Mouse (Mus musculus): ENCODE results near the gene Zfp281. TPM values are rescaled to one million over a fixed set of nuclear protein-coding genes. Genes with fewer than 3 reads are reported as not detected.

Gene Zfp281
- polyA plus RNA-seq, 1 experiment from 2014 or later = 38.5 TPM

DNA sequence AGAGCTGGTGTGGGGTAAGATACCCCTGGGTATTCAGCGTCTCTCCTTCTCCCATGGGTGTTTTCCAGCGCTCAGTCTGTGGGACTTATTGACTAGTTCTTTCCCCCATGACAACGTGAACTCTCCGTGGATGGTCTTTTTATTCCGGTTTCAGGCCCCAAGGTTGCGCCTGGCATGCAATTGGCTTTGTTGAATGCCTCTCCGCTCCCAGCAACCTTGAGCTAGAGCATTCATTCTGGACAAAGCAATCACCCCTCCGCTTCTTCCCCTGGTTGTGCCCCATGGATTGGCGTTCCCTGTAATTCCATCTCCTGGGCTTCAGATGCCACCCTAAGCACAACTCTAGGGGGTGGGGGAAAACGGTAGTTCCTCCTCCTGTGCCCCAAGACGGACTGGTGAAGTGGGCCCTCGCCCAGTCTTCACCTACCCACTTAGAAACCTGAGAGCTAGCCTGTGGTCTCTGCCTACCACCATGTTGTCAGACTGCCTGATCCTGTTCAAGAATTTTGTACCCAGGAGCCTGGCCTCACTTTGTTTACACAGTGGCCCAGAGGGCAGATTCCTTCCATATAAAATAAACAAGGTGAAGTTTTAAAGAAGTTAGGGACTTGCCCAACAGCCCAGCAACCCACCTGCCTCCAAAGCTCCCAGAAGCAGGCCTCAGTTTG is 47.2 kb downstream of the Zfp281 start:
- H3K9me3 ChIP-seq (ENCODE audit: control insufficient read depth, low read length) = no peaks in the 10 kb centered on the region
- no peak overlapping the region for H3K4me2 ChIP-seq (replicated peaks; ENCODE audit: low read depth, low read length)
- no peaks in the 10 kb centered on the region for H3K36me3 ChIP-seq (ENCODE audit: control insufficient read depth, insufficient read depth, low read length)
- no peak for ATAC-seq (ENCODE audit: low FRiP score)
- no peak overlapping the region for H3K9ac ChIP-seq (ENCODE audit: low read depth, low read length)
- no peaks in the 10 kb centered on the region for H3K4me1 ChIP-seq (replicated peaks; ENCODE audit: control insufficient read depth, insufficient read depth, low read length)
- H3K27ac ChIP-seq (ENCODE audit: low read depth, low read length) = no peak overlapping the region
- 80% methylated on average over 12 of the region's 12 CpGs for WGBS
- H3K27me3 ChIP-seq (ENCODE audit: control insufficient read depth, insufficient read depth, low read length) = no peaks in the 10 kb centered on the region
- DNase-seq (ENCODE audit: low spot score) = no peak
- no peak overlapping the region for H3K4me3 ChIP-seq (ENCODE audit: low read depth, low read length)

DNA sequence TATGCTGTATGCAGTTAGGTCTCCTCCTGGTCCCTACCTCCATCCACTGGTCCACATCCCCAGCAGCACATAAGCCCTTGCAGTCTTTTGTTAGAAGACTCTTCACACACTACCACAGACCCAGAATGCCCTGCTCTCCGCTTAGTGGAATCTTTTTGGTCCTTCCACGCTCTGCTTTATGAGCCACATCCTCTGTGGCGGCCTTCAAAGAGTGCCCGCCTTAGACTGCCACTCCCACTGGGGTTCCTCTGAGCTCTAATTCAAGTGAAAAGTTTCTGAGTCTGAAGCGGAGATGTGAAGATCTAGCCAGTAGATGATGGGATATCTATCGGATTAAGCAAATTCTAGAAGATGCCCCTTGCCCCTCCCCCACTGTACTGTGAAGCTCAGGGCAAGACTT is 47.9 kb downstream of the Zfp281 start:
- no peak overlapping the region for H3K27ac ChIP-seq (ENCODE audit: low read depth, low read length)
- WGBS = 88% methylated on average over 6 of the region's 6 CpGs
- H3K4me1 ChIP-seq (replicated peaks; ENCODE audit: control insufficient read depth, insufficient read depth, low read length) = no peaks in the 10 kb centered on the region
- H3K4me3 ChIP-seq (ENCODE audit: low read depth, low read length) = no peak overlapping the region
- DNase-seq (ENCODE audit: low spot score) (no peak), ATAC-seq (ENCODE audit: low FRiP score) (no peak)
- no peak overlapping the region for H3K9ac ChIP-seq (ENCODE audit: low read depth, low read length)
- no peaks in the 10 kb centered on the region for H3K9me3 ChIP-seq (ENCODE audit: control insufficient read depth, low read length)
- no peaks in the 10 kb centered on the region for H3K27me3 ChIP-seq (ENCODE audit: control insufficient read depth, insufficient read depth, low read length)
- H3K36me3 ChIP-seq (ENCODE audit: control insufficient read depth, insufficient read depth, low read length) = no peaks in the 10 kb centered on the region
- no peak overlapping the region for H3K4me2 ChIP-seq (replicated peaks; ENCODE audit: low read depth, low read length)

DNA sequence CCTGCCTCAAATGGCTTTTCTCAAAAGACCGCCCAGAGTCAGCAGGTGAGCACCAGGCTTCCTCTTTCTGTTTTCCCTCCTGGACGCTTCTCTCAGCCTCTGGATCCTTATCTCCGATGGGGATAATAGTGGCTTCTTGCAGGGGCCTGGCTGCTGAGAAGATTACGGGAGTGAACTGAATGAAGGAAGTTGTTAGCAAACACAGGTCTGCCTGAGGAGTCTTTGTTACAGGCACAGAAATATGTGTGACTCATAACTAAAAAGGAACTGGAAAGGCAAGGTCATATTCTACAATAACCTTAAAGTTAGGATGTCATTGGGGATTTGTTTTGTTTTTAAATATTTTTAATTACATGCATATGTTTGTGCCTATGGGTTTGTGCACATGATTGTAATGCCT is 48.6 kb downstream of the Zfp281 start:
- Histone ChIP-seq H3K27ac (ENCODE audit: low read depth, low read length) (no peak overlapping the region), H3K4me2 (replicated peaks; ENCODE audit: low read depth, low read length) (no peak overlapping the region), H3K4me1 (replicated peaks; ENCODE audit: control insufficient read depth, insufficient read depth, low read length) (no peaks in the 10 kb centered on the region), H3K27me3 (ENCODE audit: control insufficient read depth, insufficient read depth, low read length) (no peaks in the 10 kb centered on the region), H3K9me3 (ENCODE audit: control insufficient read depth, low read length) (no peaks in the 10 kb centered on the region), H3K9ac (ENCODE audit: low read depth, low read length) (no peak overlapping the region), H3K36me3 (ENCODE audit: control insufficient read depth, insufficient read depth, low read length) (no peaks in the 10 kb centered on the region), H3K4me3 (ENCODE audit: low read depth, low read length) (no peak overlapping the region)
- DNase-seq (ENCODE audit: low spot score) (no peak), ATAC-seq (ENCODE audit: low FRiP score) (no peak)
- 60% methylated on average over 4 of the region's 4 CpGs for WGBS

DNA sequence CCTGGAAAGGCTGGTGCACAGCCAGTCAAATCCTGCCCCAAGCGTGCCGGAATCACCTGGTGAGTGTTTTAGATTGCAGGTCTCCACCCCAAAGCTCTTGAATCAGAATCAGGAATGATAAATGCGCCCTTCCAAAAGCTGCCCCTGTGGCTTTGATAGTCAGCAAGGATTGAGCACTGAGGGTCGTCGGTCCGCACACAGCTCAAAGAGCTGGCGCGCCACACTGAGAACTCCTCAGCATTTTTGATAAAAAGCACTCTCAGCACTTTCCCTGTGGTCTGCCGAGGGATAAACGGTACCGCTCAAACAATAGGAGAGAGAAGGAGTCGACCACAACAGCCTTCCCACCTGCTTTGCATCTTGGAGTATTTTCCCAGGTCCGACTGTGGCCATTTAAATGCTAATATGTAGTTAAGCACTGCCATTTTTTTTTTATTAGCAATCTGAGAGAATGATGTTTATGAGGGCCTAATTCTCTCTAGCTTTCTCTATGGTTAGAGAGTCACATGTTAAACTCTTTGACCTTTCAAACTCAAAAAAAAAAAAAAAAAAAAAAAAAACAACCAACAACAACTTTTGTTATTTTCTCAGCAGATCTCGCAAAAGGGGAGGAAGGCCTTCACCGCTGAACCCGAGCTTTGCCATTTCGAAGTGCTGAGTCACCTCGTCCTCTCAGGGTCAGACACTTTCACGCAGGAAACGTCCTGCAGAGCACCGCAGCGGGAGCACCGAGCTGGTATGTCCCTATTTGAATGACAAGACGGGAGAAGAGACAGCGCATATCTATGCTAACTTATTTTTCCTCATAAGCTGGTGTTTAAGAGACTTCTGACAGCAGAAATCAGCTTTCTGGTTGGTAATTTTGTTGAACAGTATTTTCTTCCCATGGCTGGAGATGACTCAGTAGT is 50.1 kb downstream of the Zfp281 start:
- 11% methylated on average over 25 of the region's 25 CpGs for WGBS
- no peak overlapping the region for H3K27ac ChIP-seq (ENCODE audit: low read depth, low read length)
- ATAC-seq (ENCODE audit: low FRiP score) (no peak), DNase-seq (ENCODE audit: low spot score) (peak; percentile 34)
- no peaks in the 10 kb centered on the region for H3K9me3 ChIP-seq (ENCODE audit: control insufficient read depth, low read length)
- H3K27me3 ChIP-seq (ENCODE audit: control insufficient read depth, insufficient read depth, low read length) = no peaks in the 10 kb centered on the region
- H3K4me3 ChIP-seq (ENCODE audit: low read depth, low read length) = no peak overlapping the region
- no peaks in the 10 kb centered on the region for H3K36me3 ChIP-seq (ENCODE audit: control insufficient read depth, insufficient read depth, low read length)
- H3K9ac ChIP-seq (ENCODE audit: low read depth, low read length) = no peak overlapping the region
- H3K4me1 ChIP-seq (replicated peaks; ENCODE audit: control insufficient read depth, insufficient read depth, low read length) = no peaks in the 10 kb centered on the region
- peak overlapping the region; percentile 11; the same call in 1 of the 2 replicates for H3K4me2 ChIP-seq (replicated peaks; ENCODE audit: low read depth, low read length)

DNA sequence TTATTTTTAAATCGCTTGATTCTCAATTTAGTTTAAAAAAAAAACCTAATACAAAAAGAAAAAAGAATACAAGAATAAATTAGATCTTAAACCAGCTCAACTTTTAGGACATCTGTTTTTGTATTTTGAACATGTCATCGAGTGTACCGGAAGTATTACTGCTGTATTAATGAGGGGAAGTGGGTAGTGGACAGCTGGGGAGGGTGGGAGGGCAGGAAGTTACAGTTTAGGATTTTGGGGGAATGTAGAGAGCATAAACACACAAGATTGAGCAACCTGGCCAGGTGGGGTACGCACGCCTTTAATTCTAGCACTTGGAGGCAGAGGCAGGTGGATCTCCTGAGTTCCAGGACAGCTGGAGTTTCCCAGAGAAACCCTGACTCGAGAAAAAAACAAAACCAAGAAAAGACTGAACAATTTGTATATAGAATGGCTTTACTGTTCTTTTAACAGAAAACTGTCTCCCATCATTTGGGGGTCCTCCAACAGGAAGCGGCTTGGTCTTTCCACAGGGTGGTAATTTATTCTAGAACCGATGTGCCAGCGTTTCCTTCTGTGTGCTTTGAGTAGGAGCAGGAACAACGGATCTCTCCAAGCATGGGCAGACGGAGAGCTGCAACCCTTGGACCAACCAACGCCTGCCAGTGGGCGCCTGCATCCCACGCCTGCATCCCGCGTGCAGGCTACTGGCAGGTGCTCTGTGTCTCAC is 51.2 kb downstream of the Zfp281 start:
- Histone ChIP-seq H3K27ac (ENCODE audit: low read depth, low read length) (no peak overlapping the region), H3K9me3 (ENCODE audit: control insufficient read depth, low read length) (no peaks in the 10 kb centered on the region), H3K4me1 (replicated peaks; ENCODE audit: control insufficient read depth, insufficient read depth, low read length) (no peaks in the 10 kb centered on the region), H3K9ac (ENCODE audit: low read depth, low read length) (no peak overlapping the region), H3K36me3 (ENCODE audit: control insufficient read depth, insufficient read depth, low read length) (no peaks in the 10 kb centered on the region), H3K27me3 (ENCODE audit: control insufficient read depth, insufficient read depth, low read length) (no peaks in the 10 kb centered on the region), H3K4me3 (ENCODE audit: low read depth, low read length) (no peak overlapping the region), H3K4me2 (replicated peaks; ENCODE audit: low read depth, low read length) (no peak overlapping the region)
- WGBS = 86% methylated on average over 16 of the region's 16 CpGs
- ATAC-seq (ENCODE audit: low FRiP score) (no peak), DNase-seq (ENCODE audit: low spot score) (no peak)

DNA sequence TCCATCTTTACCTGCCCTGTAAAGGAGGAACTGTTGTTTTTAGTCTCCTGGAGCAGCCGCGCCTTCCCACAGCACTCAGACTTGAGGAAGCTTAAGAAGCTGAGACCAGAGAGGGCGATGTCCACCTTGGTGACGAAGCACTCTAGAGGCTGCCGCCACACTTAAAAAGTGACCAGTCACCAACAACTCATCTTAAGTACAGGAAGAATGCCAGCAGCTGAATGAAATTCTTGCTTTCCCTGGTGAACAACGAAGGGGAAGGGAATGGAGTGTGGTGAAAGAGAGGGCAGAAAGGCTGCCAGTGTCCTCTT is 51.7 kb downstream of the Zfp281 start:
- Histone ChIP-seq H3K4me1 (replicated peaks; ENCODE audit: control insufficient read depth, insufficient read depth, low read length) (no peaks in the 10 kb centered on the region), H3K27me3 (ENCODE audit: control insufficient read depth, insufficient read depth, low read length) (no peaks in the 10 kb centered on the region), H3K4me3 (ENCODE audit: low read depth, low read length) (no peak overlapping the region), H3K4me2 (replicated peaks; ENCODE audit: low read depth, low read length) (no peak overlapping the region), H3K27ac (ENCODE audit: low read depth, low read length) (no peak overlapping the region), H3K9me3 (ENCODE audit: control insufficient read depth, low read length) (no peaks in the 10 kb centered on the region), H3K36me3 (ENCODE audit: control insufficient read depth, insufficient read depth, low read length) (no peaks in the 10 kb centered on the region), H3K9ac (ENCODE audit: low read depth, low read length) (no peak overlapping the region)
- DNase-seq (ENCODE audit: low spot score) (no peak), ATAC-seq (ENCODE audit: low FRiP score) (no peak)
- WGBS = 79% methylated on average over 6 of the region's 6 CpGs

DNA sequence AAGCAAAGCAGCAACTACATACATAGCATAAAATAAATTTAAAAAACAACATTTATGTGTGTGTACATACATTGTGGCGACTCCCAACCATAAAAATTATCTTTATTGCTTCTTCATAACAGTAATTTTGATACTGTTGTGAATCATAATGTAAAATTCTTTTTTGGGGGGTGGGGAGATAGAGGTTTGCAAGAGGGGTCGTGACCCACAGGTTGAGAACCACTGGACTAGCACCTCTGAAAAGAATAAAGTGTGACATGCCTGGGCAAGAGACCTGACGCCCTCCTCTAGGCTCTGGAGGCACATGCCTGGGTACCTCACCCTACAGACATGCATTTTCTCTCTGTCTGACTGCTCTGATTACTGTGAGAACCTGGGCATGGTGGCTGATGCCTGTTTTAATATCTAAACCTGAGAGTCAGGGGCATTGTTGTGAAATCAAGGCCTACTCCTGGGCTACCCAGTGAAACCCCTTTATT is 53.2 kb downstream of the Zfp281 start:
- Histone ChIP-seq H3K9me3 (ENCODE audit: control insufficient read depth, low read length) (no peaks in the 10 kb centered on the region), H3K27me3 (ENCODE audit: control insufficient read depth, insufficient read depth, low read length) (no peaks in the 10 kb centered on the region), H3K4me2 (replicated peaks; ENCODE audit: low read depth, low read length) (no peak overlapping the region), H3K4me3 (ENCODE audit: low read depth, low read length) (no peak overlapping the region), H3K27ac (ENCODE audit: low read depth, low read length) (no peak overlapping the region), H3K36me3 (ENCODE audit: control insufficient read depth, insufficient read depth, low read length) (no peaks in the 10 kb centered on the region), H3K9ac (ENCODE audit: low read depth, low read length) (no peak overlapping the region), H3K4me1 (replicated peaks; ENCODE audit: control insufficient read depth, insufficient read depth, low read length) (no peaks in the 10 kb centered on the region)
- 85% methylated on average over 3 of the region's 3 CpGs for WGBS
- DNase-seq (ENCODE audit: low spot score) = no peak
- no peak for ATAC-seq (ENCODE audit: low FRiP score)

DNA sequence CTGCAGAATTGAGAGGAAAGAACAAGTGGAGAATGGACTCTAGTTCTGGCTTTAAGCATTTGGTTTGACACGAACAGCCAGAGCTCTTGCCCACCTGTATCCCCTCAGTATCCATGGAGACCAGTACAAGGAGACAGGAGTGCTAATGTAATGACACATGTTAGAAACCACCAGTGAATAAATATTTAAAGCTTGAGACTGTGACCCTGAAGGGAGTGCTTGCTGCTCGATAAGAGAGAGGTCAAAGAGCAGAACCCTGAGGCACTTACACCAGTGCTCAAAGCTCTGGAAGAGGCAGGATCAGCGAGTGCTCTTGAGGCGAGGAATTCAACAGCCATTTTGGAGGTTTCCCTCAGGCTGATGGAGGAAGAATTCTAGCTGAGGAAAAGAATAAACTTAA is 54.1 kb downstream of the Zfp281 start:
- 58% methylated on average over 4 of the region's 4 CpGs for WGBS

More for the DNA sequence above, 54.1 kb downstream of the Zfp281 start:
- no peak for ATAC-seq (ENCODE audit: low FRiP score)
- Histone ChIP-seq H3K4me3 (ENCODE audit: low read depth, low read length) (no peak overlapping the region), H3K9ac (ENCODE audit: low read depth, low read length) (no peak overlapping the region), H3K27me3 (ENCODE audit: control insufficient read depth, insufficient read depth, low read length) (no peaks in the 10 kb centered on the region), H3K4me1 (replicated peaks; ENCODE audit: control insufficient read depth, insufficient read depth, low read length) (no peaks in the 10 kb centered on the region), H3K9me3 (ENCODE audit: control insufficient read depth, low read length) (no peaks in the 10 kb centered on the region), H3K27ac (ENCODE audit: low read depth, low read length) (no peak overlapping the region), H3K4me2 (replicated peaks; ENCODE audit: low read depth, low read length) (no peak overlapping the region), H3K36me3 (ENCODE audit: control insufficient read depth, insufficient read depth, low read length) (no peaks in the 10 kb centered on the region)
- no peak for DNase-seq (ENCODE audit: low spot score)

All from hindbrain, embryonic 11.5 days (tissue).